Mouse (Mus musculus) liver, embryonic 14.5 days (tissue): ENCODE measurements at regions not wholly inside any gene's neighbourhood (a gene's known extent, or its start where the extent isn't known, plus 50 kb on each side); places are given as distances from the start of the nearest gene placed in this dataset.

Experiments used
- ATAC-seq: fragments of 200-750 bp; cut with Nextera tagmentation; 2 replicates; pipeline ENCODE4 v1.8.0; 2017; ENCODE audit warnings: moderate number of reproducible peaks, mild to moderate bottlenecking, moderate library complexity; ENCODE audit not compliant: insufficient read depth
- DNase-seq, 3 experiments: peaks; one replicate each; pipeline ENCODE4 v3.0.0-alpha.2; 2012 to 2013; ENCODE audit warnings: low read depth in 3 of 3, low spot score in 3 of 3
- H3K27ac ChIP-seq: fragments of 300-500 bp; sonication (generic); 2 replicates; pipeline ENCODE4 v1.5.1; 2014; ENCODE audit warnings: moderate library complexity, mild to moderate bottlenecking, control low read depth, inconsistent platforms
- H3K27me3 ChIP-seq: fragments of 300-500 bp; sonication (generic); 2 replicates; pipeline ENCODE4 v1.6.1; 2014; ENCODE audit warnings: mild to moderate bottlenecking, low read length, moderate library complexity; ENCODE audit not compliant: control insufficient read depth, insufficient read depth
- H3K36me3 ChIP-seq: fragments of 300-500 bp; sonication (generic); replicated peaks from 2 replicates; pipeline ENCODE4 v1.6.1; 2014; ENCODE audit warnings: low read depth; ENCODE audit not compliant: control insufficient read depth, insufficient read depth
- H3K4me1 ChIP-seq, 2 experiments: fragments of 200-500 bp in 1 of 2; fragments of 300-500 bp in 1 of 2; sonication (generic) in 1 of 2; replicated peaks; 2 replicates each; pipeline ENCODE4 v1.6.1; 2012 to 2014; ENCODE audit warnings: antibody characterized with exemption in 1 of 2, inconsistent platforms in 1 of 2, low read length in 1 of 2; ENCODE audit not compliant: control insufficient read depth in 2 of 2, insufficient read depth in 2 of 2
- H3K4me2 ChIP-seq: fragments of 300-500 bp; sonication (generic); 2 replicates; pipeline ENCODE4 v1.6.1; 2014; ENCODE audit warnings: low read depth, mild to moderate bottlenecking, control low read depth, moderate library complexity
- H3K4me3 ChIP-seq, 2 experiments: fragments of 200-500 bp in 1 of 2; fragments of 300-500 bp in 1 of 2; sonication (generic) in 1 of 2; 2 replicates each; pipeline ENCODE4 v1.5.1; 2012 to 2014; ENCODE audit warnings: low read depth in 2 of 2, low read length in 2 of 2, mild to moderate bottlenecking in 2 of 2, control low read depth in 1 of 2, inconsistent platforms in 1 of 2, moderate library complexity in 1 of 2; ENCODE audit not compliant: insufficient read depth in 1 of 2
- H3K9ac ChIP-seq: fragments of 300-500 bp; sonication (generic); replicated peaks from 2 replicates; pipeline ENCODE4 v1.6.1; 2014; ENCODE audit warnings: mild to moderate bottlenecking, control low read depth, moderate library complexity
- H3K9me3 ChIP-seq: fragments of 300-500 bp; sonication (generic); 2 replicates; pipeline ENCODE4 v1.6.1; 2016; ENCODE audit warnings: low read length, mixed read lengths; ENCODE audit not compliant: control insufficient read depth
- CTCF ChIP-seq: IDR thresholded peaks from 2 replicates; pipeline ENCODE4 v1.5.1; 2016; ENCODE audit warnings: antibody characterized with exemption, low read depth, control low read depth
- EP300 ChIP-seq: IDR thresholded peaks from 2 replicates; pipeline ENCODE4 v1.6.1; 2016; ENCODE audit warnings: antibody characterized with exemption, low read depth
- WGBS: fragments of 180-500 bp; shearing (Covaris S2); extraction: QIAGEN DNeasy Blood & Tissue Kit; methylation state at CpG from one replicate; pipeline ENCODE4 v1.1.7; 2014; ENCODE audit not compliant: insufficient replicate concordance; 5-methylcytosine and 5-hydroxymethylcytosine counted together

- ATAC-seq = no peak
- H3K4me3 ChIP-seq = no peak overlapping the region
- no peak overlapping the region for H3K9ac ChIP-seq
- DNase-seq = no peak
- WGBS = 8% methylated on average over 1 of the region's 1 CpGs
- no peak overlapping the region for H3K27ac ChIP-seq
- no peaks in the 10 kb centered on the region for H3K4me1 ChIP-seq
- no peaks in the 10 kb centered on the region for H3K36me3 ChIP-seq
- H3K9me3 ChIP-seq = no peaks in the 10 kb centered on the region
- TF ChIP-seq EP300 = no peak
- TF ChIP-seq CTCF = no peak
- H3K27me3 ChIP-seq = no peaks in the 10 kb centered on the region
- H3K4me2 ChIP-seq = no peak overlapping the region
These were observed 150.4 kb upstream of the Hapln1 start for GRCm38 (mm10) chr13:89389149-89389548.

- no peaks in the 10 kb centered on the region for H3K9me3 ChIP-seq
- TF ChIP-seq CTCF (no peak), EP300 (no peak)
- H3K36me3 ChIP-seq = no peaks in the 10 kb centered on the region
- no peaks in the 10 kb centered on the region for H3K4me1 ChIP-seq
- H3K4me2 ChIP-seq = no peak overlapping the region
- WGBS = 55% methylated on average over 5 of the region's 5 CpGs
- no peak for ATAC-seq
- no peak for DNase-seq
- H3K4me3 ChIP-seq = no peak overlapping the region
- no peaks in the 10 kb centered on the region for H3K27me3 ChIP-seq
- no peak overlapping the region for H3K9ac ChIP-seq
- no peak overlapping the region for H3K27ac ChIP-seq
These were observed 144.8 kb upstream of the Hapln1 start for GRCm38 (mm10) chr13:89394717-89395344.

- no peaks in the 10 kb centered on the region; a peak in 1 of 4 replicates for H3K4me1 ChIP-seq
- H3K27ac ChIP-seq = no peak overlapping the region
- H3K27me3 ChIP-seq = no peaks in the 10 kb centered on the region
- H3K4me2 ChIP-seq = no peak overlapping the region
- no peak overlapping the region for H3K4me3 ChIP-seq
- WGBS = 28% methylated on average over 3 of the region's 3 CpGs
- H3K36me3 ChIP-seq = no peaks in the 10 kb centered on the region
- TF ChIP-seq CTCF (no peak), EP300 (no peak)
- no peaks in the 10 kb centered on the region for H3K9me3 ChIP-seq
- H3K9ac ChIP-seq = no peak overlapping the region
- ATAC-seq = no peak
- no peak for DNase-seq
These were observed 143.7 kb upstream of the Hapln1 start for GRCm38 (mm10) chr13:89395851-89396250.

DNA sequence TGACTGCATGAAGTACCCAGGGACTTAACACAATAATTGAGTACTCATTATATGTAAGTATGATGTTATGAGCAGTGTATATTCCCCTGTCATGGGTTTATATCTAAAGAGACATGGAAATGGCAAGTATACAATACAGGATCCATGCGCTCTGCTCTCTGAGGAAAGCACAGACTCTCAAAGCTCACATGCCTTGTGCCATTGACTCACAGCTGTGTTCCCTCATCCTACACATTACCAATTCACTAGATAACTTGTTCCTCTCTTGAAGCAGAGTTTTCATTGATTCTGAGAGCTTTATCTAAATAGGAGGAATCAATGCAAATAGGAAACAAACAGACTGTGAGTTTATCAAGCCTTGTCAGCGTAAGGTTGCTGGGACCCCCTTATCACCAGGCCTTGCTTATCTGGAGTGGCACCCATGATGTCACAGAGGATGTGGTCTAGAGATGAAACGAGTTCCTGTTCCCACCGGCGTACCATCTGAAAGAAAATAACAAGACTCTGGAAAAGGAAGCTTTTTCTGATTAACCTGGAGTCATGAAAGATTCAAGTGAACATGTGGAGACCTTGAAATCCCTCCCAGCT is 138.4 kb upstream of the Hapln1 start:
- 13% methylated on average over 5 of the region's 5 CpGs for WGBS
- Histone ChIP-seq H3K27me3 (no peaks in the 10 kb centered on the region), H3K4me1 (peaks cover 0 to 6% of the 10 kb centered on the region in 2 experiments; a peak in 2 of 4 replicates), H3K9me3 (no peaks in the 10 kb centered on the region), H3K9ac (no peak overlapping the region), H3K4me3 (no peak overlapping the region), H3K4me2 (no peak overlapping the region), H3K36me3 (no peaks in the 10 kb centered on the region), H3K27ac (no peak overlapping the region)
- DNase-seq = no peak
- TF ChIP-seq EP300 (peak; percentile 34; the same call in 1 of the 2 replicates), CTCF (no peak)
- peak; percentile 47 for ATAC-seq

DNA sequence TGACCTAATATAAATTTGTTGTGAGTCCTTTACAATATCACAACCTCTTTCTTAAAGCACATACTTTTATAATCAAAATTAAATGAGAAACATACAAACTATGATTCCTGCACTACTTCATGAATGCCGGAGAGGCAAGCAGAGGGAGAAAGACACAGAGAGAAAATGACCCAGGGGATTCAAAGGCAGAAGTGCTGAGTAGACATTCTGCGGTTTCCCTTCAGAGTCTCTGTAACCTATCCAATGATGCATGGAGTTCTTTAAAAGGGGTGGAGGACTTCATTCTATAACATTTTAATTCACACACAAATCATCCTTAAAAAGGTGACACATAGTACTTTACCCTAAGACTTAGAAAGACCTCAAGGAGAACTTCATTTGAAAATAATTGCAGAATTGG is 129.1 kb upstream of the Hapln1 start:
- WGBS = 55% methylated on average over 2 of the region's 2 CpGs

More for the DNA sequence above, 129.1 kb upstream of the Hapln1 start:
- Histone ChIP-seq H3K4me3 (no peak overlapping the region), H3K27ac (no peak overlapping the region), H3K4me2 (no peak overlapping the region), H3K9ac (no peak overlapping the region), H3K27me3 (no peaks in the 10 kb centered on the region), H3K4me1 (no peaks in the 10 kb centered on the region), H3K36me3 (no peaks in the 10 kb centered on the region), H3K9me3 (no peaks in the 10 kb centered on the region)
- ATAC-seq (no peak), DNase-seq (no peak)
- no peak for TF ChIP-seq CTCF
- TF ChIP-seq EP300 = no peak
